Mouse (Mus musculus): Measurements from ENCODE around the gene Nelfb. TPM values are rescaled to one million over a fixed set of nuclear protein-coding genes. Genes with fewer than 3 reads are reported as not detected.

The Nelfb gene
- total RNA-seq, 2 experiments from 2014 or later, result 28.2 to 67.6 TPM

- ATAC-seq (replicated peaks; ENCODE audit: low FRiP score, low TSS enrichment, poor library complexity, severe bottlenecking), result peak; percentile 77
Observed at GRCm38 (mm10) chr2:25180478-25180903, 30.8 kb downstream of the Nelfb start, which contains the start of gene Nrarp. Nrarp (plus strand) TSS chr2:25180758.

GRCm38 (mm10) chr2:25179566-25180217, 31.6 kb downstream of the Nelfb start:
- ATAC-seq (replicated peaks; ENCODE audit: low FRiP score, low TSS enrichment, poor library complexity, severe bottlenecking), result no peak

DNA sequence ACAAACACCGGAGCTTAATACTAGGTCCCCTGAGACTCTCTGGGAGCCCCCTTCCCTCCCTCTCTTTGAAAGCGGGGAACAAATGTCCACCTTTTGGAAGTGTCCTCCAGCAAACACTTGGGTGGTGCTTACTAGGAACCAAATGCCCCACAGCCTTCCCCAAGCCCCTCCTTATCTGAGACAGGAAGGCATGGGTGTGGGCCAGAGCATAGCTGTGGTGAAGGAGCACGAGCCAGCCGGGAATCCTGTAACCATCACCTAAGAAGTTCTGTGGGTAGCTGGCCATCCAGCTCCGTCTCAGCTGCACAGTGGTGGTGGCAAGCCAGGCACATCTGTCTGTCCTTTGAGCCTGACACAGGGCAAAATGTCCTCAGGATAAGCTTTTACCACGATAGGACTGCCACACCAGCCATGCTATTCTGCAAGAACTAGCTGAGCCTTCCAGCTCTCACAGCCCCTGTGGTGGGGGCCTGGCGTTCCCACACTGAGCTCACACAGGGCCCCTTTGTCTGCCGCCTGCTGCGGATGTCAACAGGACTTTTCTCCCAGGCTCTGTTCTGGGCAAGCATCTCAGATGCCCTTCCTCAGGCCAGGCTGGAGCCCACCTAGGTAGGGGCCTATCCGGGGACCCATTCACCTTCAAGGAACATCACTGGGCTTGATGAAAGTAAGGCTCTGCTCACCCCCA, 32.9 kb downstream of the Nelfb start:
- ATAC-seq (replicated peaks; ENCODE audit: low FRiP score, low TSS enrichment, poor library complexity, severe bottlenecking), result no peak

- ATAC-seq (replicated peaks; ENCODE audit: low FRiP score, low TSS enrichment, poor library complexity, severe bottlenecking), result no peak
Observed at GRCm38 (mm10) chr2:25177685-25178084, 33.6 kb downstream of the Nelfb start.

GRCm38 (mm10) chr2:25177076-25177475, 34.2 kb downstream of the Nelfb start:
- no peak for ATAC-seq (replicated peaks; ENCODE audit: low FRiP score, low TSS enrichment, poor library complexity, severe bottlenecking)

- no peak for ATAC-seq (replicated peaks; ENCODE audit: low FRiP score, low TSS enrichment, poor library complexity, severe bottlenecking)
Observed at GRCm38 (mm10) chr2:25176573-25176972, 34.7 kb downstream of the Nelfb start.

- no peak for ATAC-seq (replicated peaks; ENCODE audit: low FRiP score, low TSS enrichment, poor library complexity, severe bottlenecking)
Observed at GRCm38 (mm10) chr2:25175690-25176078, 35.6 kb downstream of the Nelfb start.

GRCm38 (mm10) chr2:25174866-25175689, 36.2 kb downstream of the Nelfb start:
- ATAC-seq (replicated peaks; ENCODE audit: low FRiP score, low TSS enrichment, poor library complexity, severe bottlenecking), result no peak

DNA sequence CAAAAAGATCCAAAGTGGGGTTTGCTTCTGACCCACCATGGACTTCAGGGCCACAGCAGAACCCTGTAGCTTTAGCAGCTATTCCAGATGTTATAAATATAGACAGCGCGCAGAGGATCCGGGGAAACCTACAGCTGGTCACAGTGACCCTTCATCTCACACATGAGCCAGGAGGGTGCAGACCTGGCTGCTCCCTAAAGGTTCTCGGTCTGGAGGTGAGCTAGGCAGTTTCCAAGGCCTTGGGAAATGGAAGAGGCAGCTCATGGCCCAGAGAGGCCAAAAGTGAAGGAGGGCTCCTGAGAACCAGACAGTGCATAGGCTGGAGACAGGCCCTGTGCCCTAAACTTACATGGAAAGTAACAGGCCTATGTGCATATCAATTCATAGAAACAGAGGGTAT, 37.5 kb downstream of the Nelfb start:
- ATAC-seq (replicated peaks; ENCODE audit: low FRiP score, low TSS enrichment, poor library complexity, severe bottlenecking), result no peak

GRCm38 (mm10) chr2:25172629-25173028, 38.7 kb downstream of the Nelfb start:
- no peak for ATAC-seq (replicated peaks; ENCODE audit: low FRiP score, low TSS enrichment, poor library complexity, severe bottlenecking)

DNA sequence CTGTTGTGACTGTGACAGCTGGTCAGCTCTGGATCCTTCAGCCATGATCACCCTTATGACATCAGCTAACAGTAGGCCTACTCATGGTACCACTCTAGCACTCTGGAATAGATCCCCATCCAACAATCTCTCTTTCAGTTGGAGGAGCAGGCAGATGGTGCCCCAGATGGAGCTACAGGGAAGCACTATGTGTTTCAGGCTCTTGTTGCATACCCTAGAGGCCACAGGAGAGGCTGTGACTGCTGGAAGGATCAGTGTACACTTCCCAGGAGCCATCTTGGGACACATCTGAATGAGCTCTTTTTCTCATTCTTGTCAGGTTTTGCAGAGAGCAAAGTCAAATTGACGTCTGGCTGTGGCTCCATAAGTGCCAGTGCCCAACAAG, 39.5 kb downstream of the Nelfb start:
- ATAC-seq (replicated peaks; ENCODE audit: low FRiP score, low TSS enrichment, poor library complexity, severe bottlenecking), result no peak

GRCm38 (mm10) chr2:25171101-25171768, 40.1 kb downstream of the Nelfb start:
- ATAC-seq (replicated peaks; ENCODE audit: low FRiP score, low TSS enrichment, poor library complexity, severe bottlenecking), result no peak

DNA sequence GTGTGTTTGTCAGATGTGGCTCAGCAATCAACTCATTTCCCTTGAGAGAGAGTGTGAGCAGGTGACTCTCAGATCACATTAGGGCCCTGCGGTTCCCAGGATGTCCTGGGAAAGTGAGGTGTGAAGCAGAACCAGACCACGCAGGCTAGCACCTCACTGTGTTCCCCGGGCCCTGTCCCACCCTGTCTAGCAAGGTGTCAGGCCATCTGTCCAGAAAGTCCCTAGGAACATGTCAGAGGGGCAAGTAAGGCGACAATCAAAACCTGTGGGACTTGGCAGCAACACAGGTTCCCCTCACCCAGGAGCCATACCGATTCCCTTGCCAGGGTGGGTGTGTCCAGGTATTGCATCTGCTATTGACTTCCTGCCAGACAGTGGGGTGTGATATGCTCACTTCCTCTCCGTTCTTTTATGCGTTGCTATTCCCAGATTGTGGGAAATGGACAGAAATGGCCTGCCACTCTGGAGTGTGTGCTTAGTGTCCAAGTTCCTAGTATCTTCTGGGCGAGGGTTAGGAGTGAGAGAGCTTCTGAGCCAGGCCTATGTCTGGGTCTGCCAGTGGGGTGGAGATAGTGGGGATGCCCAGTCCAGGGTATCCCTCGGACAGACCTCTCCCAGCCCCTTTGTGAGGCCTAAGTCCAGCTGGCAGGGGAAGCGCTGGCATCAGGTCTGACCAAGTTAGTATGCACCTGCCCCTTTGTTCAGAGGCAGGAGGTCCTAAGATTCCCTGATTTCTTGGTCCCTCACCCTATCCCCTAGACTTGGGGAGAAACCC, 40.8 kb downstream of the Nelfb start:
- ATAC-seq (replicated peaks; ENCODE audit: low FRiP score, low TSS enrichment, poor library complexity, severe bottlenecking), result no peak

- no peak for ATAC-seq (replicated peaks; ENCODE audit: low FRiP score, low TSS enrichment, poor library complexity, severe bottlenecking)
Observed at GRCm38 (mm10) chr2:25169778-25170177, 41.5 kb downstream of the Nelfb start.

GRCm38 (mm10) chr2:25168665-25168978, 42.7 kb downstream of the Nelfb start:
- no peak for ATAC-seq (replicated peaks; ENCODE audit: low FRiP score, low TSS enrichment, poor library complexity, severe bottlenecking)

DNA sequence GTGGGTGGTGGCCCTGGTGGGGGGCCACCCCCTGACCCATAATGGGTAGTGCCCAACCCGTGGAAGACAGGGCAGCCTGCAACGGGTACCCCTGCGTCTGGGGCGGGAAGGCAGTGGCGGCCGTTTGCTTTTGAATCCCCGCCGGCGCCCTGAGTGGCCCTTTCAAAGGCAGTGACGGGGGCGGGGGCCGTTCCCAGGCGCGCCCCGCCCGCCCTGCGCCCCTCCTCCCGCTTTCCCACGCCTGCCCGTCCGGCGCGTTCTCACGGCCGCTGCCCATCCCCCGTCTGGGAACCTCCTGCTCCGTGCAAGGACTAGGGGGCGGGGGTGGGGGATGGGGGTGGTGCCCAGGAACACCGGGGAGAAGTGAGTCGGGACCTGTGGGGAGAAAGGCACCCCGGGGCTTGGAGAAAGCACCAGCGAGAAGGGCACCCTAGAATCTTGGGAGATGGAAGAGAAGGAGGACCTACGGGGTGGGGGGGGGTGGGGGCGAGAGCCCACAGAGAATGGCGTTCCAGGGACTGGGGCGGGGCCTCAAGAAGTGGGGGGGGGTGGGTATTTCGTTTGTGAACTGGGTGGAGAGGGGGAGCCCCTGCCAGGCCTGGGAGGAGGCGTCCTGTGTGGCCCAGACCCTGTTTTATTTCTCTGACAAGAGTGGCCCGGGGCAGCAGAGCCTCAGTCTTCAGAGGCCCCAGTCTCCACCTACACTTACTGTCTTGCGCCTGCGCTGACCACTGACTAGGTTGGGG, 43.2 kb downstream of the Nelfb start:
- ATAC-seq (replicated peaks; ENCODE audit: low FRiP score, low TSS enrichment, poor library complexity, severe bottlenecking), result peak; percentile 45

- ATAC-seq (replicated peaks; ENCODE audit: low FRiP score, low TSS enrichment, poor library complexity, severe bottlenecking), result no peak
Observed at GRCm38 (mm10) chr2:25167481-25167880, 43.8 kb downstream of the Nelfb start.

- peak; percentile 74 for ATAC-seq (replicated peaks; ENCODE audit: low FRiP score, low TSS enrichment, poor library complexity, severe bottlenecking)
Observed at GRCm38 (mm10) chr2:25157655-25158054, 53.6 kb downstream of the Nelfb start.

- ATAC-seq (replicated peaks; ENCODE audit: low FRiP score, low TSS enrichment, poor library complexity, severe bottlenecking), result no peak
Observed at GRCm38 (mm10) chr2:25156990-25157389, 54.3 kb downstream of the Nelfb start.
